ENCODE assay signal across 8 mouse cellular contexts in genomic region chr19:31763246-31763821, GRCm38 (mm10). TPM values are rescaled to one million over a fixed set of nuclear protein-coding genes. Genes with fewer than 3 reads are reported as not detected.
A peak's percentile ranks its signal among the peaks of the same experiment; 100 is the strongest.
DNase-seq lines count a peak whose midpoint lies in the region; ATAC-seq and TF ChIP-seq lines count a peak whose summit lies in the region.

No protein-coding gene starts in this region.

- peak overlapping the region; percentile 92 for H3K4me2 ChIP-seq in neural tube, embryonic 12.5 days (replicated peaks)

- ATAC-seq in neural tube, embryonic 12.5 days (ENCODE audit: low FRiP score, low read depth), result peak; percentile 17; the same call in 1 of the 2 replicates

- peak overlapping the region; percentile 64 for H3K27ac ChIP-seq in liver, adult 2 months (replicated peaks; ENCODE audit: insufficient read depth, low read depth, low read length)
- H3K27ac ChIP-seq in neural tube, embryonic 12.5 days, result 0 out of 2 replicates have a peak overlapping the region, but pooled peaks have one; percentile 20

- WGBS in liver, adult 2 months, result 6% methylated on average over 20 of the region's 20 CpGs
- 5% methylated on average over 20 of the region's 20 CpGs for WGBS in neural tube, embryonic 12.5 days

- H3K4me3 ChIP-seq in liver, adult 2 months (ENCODE audit: insufficient read depth, low read depth, low read length), result peak overlapping the region; percentile 71
- H3K4me3 ChIP-seq in neural tube, embryonic 12.5 days, result peak overlapping the region; percentile 51

- no peaks in the 10 kb centered on the region for H3K9me3 ChIP-seq in neural tube, embryonic 12.5 days

- H3K79me2 ChIP-seq in liver, adult 2 months (ENCODE audit: control insufficient read depth, insufficient read depth, low read length), result no peaks in the 10 kb centered on the region

- no peak for TF ChIP-seq CTCF in liver, adult 2 months (IDR thresholded peaks at IDR 0.05; ENCODE audit: low read depth, low read length)

- no peaks in the 10 kb centered on the region for H3K36me3 ChIP-seq in liver, adult 2 months (ENCODE audit: control insufficient read depth, insufficient read depth, low read length)
- H3K36me3 ChIP-seq in neural tube, embryonic 12.5 days, result no peaks in the 10 kb centered on the region

- no peak for TF ChIP-seq POLR2A in liver, adult 2 months (IDR thresholded peaks at IDR 0.05; ENCODE audit: extremely low read depth, insufficient read depth, low read length)

- peaks cover 7% of the 10 kb centered on the region for H3K4me1 ChIP-seq in liver, adult 2 months (ENCODE audit: control insufficient read depth, insufficient read depth, low read length)
- H3K4me1 ChIP-seq in neural tube, embryonic 12.5 days, result peaks cover 31% of the 10 kb centered on the region

- H3K9ac ChIP-seq in liver, adult 2 months (ENCODE audit: low read depth, low read length), result peak overlapping the region; percentile 79
- H3K9ac ChIP-seq in neural tube, embryonic 12.5 days, result peak overlapping the region; percentile 64; the same call in 1 of the 2 replicates

- H3K27me3 ChIP-seq in liver, adult 2 months (ENCODE audit: control insufficient read depth, insufficient read depth, low read length), result peaks cover 11% of the 10 kb centered on the region
- peaks cover 20% of the 10 kb centered on the region for H3K27me3 ChIP-seq in neural tube, embryonic 12.5 days (replicated peaks)

- DNase-seq in liver, adult 2 months (ENCODE audit: extremely low read depth, low read depth, low spot score), result no peak
- no peak for DNase-seq in liver
- peak; percentile 12 to 26 for DNase-seq in heart, adult 9 months (ENCODE audit: low spot score in 2 of 2)
- DNase-seq in kidney, postnatal 14 days, result peak; percentile 16
- no peak for DNase-seq in testis, postnatal 14 days (ENCODE audit: low spot score)
- no peak for DNase-seq in right cerebral cortex, postnatal 25 days
- no peak for DNase-seq in gastrocnemius, adult 8-10 months (ENCODE audit: low spot score in 2 of 2)

RNA-seq across cellular contexts. Expression of gene Prkg1, which starts 1.5 kb away (rescaled TPM):
- total RNA-seq in liver, adult 2 months (2014; rRNA removed), result 3.4 TPM in 2 replicates
- 0.15 and 0.27 TPM in 2 replicates for polyA plus RNA-seq in liver, adult 2 months (2012; rRNA removed)
- polyA plus RNA-seq in neural tube, embryonic 12.5 days (2016; fragmentation: Nextera tagmentation; extraction: Ambion mirVana), result 9.8 and 11.5 TPM in 2 replicates
- 10 to 100 TPM; 17.2 to 37.1 (median 29.4) TPM for total RNA-seq in gastrocnemius, adult 8-10 months (2022)

Comparison
In these comparisons a context has a peak if more than half of its experiments do, and no peak if none do; other contexts are left out.
1. DNase-seq: peak in heart, adult 9 months (2 of 2) and kidney, postnatal 14 days (single experiment); none in liver, adult 2 months (single experiment), liver (single experiment), testis, postnatal 14 days (single experiment), right cerebral cortex, postnatal 25 days (single experiment) and gastrocnemius, adult 8-10 months (0 of 2).